Mouse (Mus musculus) hindbrain, embryonic 11.5 days (tissue): ENCODE results near the gene Gm49387. TPM values are rescaled to one million over a fixed set of nuclear protein-coding genes. Genes with fewer than 3 reads are reported as not detected.
"Not testable (repeated sequence)": the region's sequence is repeated elsewhere in the genome, so short reads cannot be mapped to it uniquely, and the experiment has no call there.

Source experiments
- ATAC-seq: fragments of 200-750 bp; cut with Nextera tagmentation; 2 replicates; pipeline ENCODE4 v1.8.0; 2017; ENCODE audit warnings: mild to moderate bottlenecking, moderate TSS enrichment, moderate library complexity; ENCODE audit not compliant: low FRiP score
- DNase-seq: peaks from one replicate; pipeline ENCODE4 v3.0.0-alpha.2; 2015; ENCODE audit warnings: low spot score
- H3K27ac ChIP-seq: fragments of 300-500 bp; sonication (generic); 2 replicates; pipeline ENCODE4 v1.5.1; 2014; ENCODE audit warnings: mild to moderate bottlenecking, low read depth, low read length
- H3K27me3 ChIP-seq: fragments of 300-500 bp; sonication (generic); 2 replicates; pipeline ENCODE4 v1.6.1; 2014; ENCODE audit warnings: mild to moderate bottlenecking, low read length, moderate library complexity, mixed read lengths; ENCODE audit not compliant: control insufficient read depth, insufficient read depth
- H3K36me3 ChIP-seq: fragments of 300-500 bp; sonication (generic); 2 replicates; pipeline ENCODE4 v1.6.1; 2014; ENCODE audit warnings: mild to moderate bottlenecking, low read length, moderate library complexity, mixed read lengths; ENCODE audit not compliant: control insufficient read depth, insufficient read depth
- H3K4me1 ChIP-seq: fragments of 300-500 bp; sonication (generic); replicated peaks from 2 replicates; pipeline ENCODE4 v1.6.1; 2014; ENCODE audit warnings: low read length, mixed read lengths; ENCODE audit not compliant: control insufficient read depth, insufficient read depth
- H3K4me2 ChIP-seq: fragments of 300-500 bp; sonication (generic); replicated peaks from 2 replicates; pipeline ENCODE4 v1.6.1; 2014; ENCODE audit warnings: mild to moderate bottlenecking, low read depth, low read length
- H3K4me3 ChIP-seq: fragments of 300-500 bp; sonication (generic); 2 replicates; pipeline ENCODE4 v1.5.1; 2014; ENCODE audit warnings: low read depth, low read length
- H3K9ac ChIP-seq: fragments of 300-500 bp; sonication (generic); 2 replicates; pipeline ENCODE4 v1.6.1; 2014; ENCODE audit warnings: low read depth, low read length
- H3K9me3 ChIP-seq: fragments of 300-500 bp; sonication (generic); 2 replicates; pipeline ENCODE4 v1.6.1; 2016; ENCODE audit warnings: low read length; ENCODE audit not compliant: control insufficient read depth
- WGBS: fragments of 180-500 bp; shearing (Covaris S2); extraction: QIAGEN DNeasy Blood & Tissue Kit; methylation state at CpG from one replicate; pipeline ENCODE4 v1.1.7; 2014; 5-methylcytosine and 5-hydroxymethylcytosine counted together
- polyA plus RNA-seq: library from polyadenylated mRNA; unstranded; fragments of >200 nt; fragmentation: Nextera tagmentation; extraction: Ambion mirVana; gene quantifications from 2 replicates; pipeline ENCODE4 v1.2.1, GENCODE M21; 2014

Gm49387 gene
- polyA plus RNA-seq, 1 experiment from 2014 or later: 0.42 TPM

DNA sequence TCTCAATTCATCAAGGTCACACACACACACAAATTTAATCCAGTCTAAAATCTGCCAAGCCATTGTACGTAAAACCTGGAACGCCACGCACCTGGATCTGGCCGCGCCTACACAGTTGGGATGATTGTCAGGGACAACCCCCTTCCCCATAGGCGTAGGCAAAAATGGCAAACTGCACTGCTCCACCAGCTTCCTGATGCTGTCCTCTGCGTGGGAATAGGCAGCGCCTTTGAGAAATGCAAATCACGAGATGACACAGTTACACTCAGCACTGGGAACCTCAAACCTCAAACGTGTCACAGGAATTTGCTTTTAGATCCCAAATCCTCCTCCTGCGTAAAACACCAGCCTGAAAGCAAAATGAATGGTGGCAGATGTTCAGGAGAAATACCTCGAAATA is 17.9 kb downstream of the Gm49387 start:
- no peak overlapping the region for H3K4me3 ChIP-seq
- no peak for ATAC-seq
- H3K9ac ChIP-seq: no peak overlapping the region
- no peaks in the 10 kb centered on the region for H3K36me3 ChIP-seq
- H3K4me1 ChIP-seq: no peaks in the 10 kb centered on the region
- H3K4me2 ChIP-seq: no peak overlapping the region
- H3K27me3 ChIP-seq: no peaks in the 10 kb centered on the region
- 87% methylated on average over 12 of the region's 12 CpGs for WGBS
- H3K27ac ChIP-seq: no peak overlapping the region
- H3K9me3 ChIP-seq: no peaks in the 10 kb centered on the region
- DNase-seq: no peak

DNA sequence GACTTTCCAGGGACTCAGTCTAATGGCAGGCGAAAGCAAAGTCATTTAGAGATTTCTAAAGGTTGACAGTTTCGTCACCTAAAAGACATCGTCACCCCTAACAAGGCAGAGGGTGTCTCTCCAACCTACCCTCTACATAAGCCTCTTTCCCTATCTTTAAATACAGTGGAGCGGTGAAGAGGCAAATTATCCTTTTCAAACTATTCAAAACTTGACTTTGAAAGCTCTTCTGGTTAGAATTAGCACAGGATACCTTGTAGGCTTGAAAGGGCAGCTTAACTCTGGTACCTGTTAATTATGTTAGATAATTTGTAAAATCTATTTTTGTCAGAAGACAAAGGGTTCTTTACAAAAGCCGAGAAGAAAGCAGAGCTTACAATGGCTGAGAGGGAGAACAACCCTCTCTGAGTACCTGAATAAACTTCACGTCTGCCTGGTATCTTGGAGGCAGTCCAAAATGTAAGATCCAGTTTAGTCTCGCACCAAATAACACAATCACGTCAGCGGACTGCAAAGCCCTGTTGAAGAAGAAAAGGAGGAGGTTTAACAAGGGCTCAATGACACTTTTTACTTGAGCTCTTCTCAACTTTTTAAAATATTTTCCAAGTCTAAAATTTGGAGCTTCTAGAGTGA is 20.0 kb downstream of the Gm49387 start:
- H3K4me2 ChIP-seq: no peak overlapping the region
- DNase-seq: no peak
- whole genome bisulfite sequencing: 80% methylated on average over 9 of the region's 9 CpGs
- H3K9ac ChIP-seq: no peak overlapping the region
- H3K36me3 ChIP-seq: no peaks in the 10 kb centered on the region
- no peak overlapping the region for H3K4me3 ChIP-seq
- H3K4me1 ChIP-seq: no peaks in the 10 kb centered on the region
- H3K27ac ChIP-seq: no peak overlapping the region
- no peak for ATAC-seq
- no peaks in the 10 kb centered on the region for H3K9me3 ChIP-seq
- no peaks in the 10 kb centered on the region for H3K27me3 ChIP-seq

DNA sequence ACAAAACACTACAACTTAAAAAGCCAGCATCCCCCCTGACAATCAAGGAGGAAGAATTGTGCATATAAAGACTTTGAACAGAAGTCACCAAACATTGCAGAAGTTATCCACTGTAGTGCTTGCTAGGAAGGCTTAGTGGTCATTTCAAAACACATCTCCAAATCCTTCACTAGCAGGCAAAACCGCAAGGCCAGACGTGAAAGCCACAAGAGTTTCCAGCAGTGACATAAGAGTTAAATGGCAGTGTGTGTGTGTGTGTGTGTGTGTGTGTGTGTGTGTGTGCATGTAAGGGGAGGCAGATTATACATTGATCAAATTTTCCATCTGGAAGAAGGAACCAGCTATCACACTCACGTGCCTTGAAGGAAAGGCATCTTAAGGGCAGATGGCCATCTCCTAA is 22.7 kb downstream of the Gm49387 start:
- no peak for ATAC-seq
- no peak overlapping the region for H3K27ac ChIP-seq
- WGBS: 94% methylated on average over 3 of the region's 3 CpGs
- no peaks in the 10 kb centered on the region for H3K27me3 ChIP-seq
- no peak overlapping the region for H3K4me2 ChIP-seq
- no peaks in the 10 kb centered on the region for H3K4me1 ChIP-seq
- H3K9ac ChIP-seq: no peak overlapping the region
- H3K36me3 ChIP-seq: no peaks in the 10 kb centered on the region
- DNase-seq: no peak
- H3K4me3 ChIP-seq: no peak overlapping the region
- no peaks in the 10 kb centered on the region for H3K9me3 ChIP-seq

DNA sequence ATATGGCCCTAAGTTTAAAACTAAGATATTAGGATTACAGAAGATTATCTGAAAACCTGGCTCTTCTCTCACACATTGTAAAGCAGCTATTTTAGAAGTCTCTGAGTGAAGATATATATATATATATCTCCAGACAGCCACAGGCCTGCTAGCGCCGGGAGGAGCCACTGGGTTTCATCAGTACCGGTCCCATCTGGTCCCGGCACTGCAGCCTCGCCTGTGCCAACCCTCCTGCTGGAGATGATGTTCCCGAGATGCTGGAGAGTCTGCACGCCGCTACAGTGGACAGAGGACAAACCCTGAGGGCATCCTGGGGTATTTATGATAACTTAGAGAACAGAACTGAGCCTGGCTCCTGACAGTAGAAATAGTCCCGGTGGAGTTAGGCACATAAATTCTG is 23.5 kb downstream of the Gm49387 start:
- Histone ChIP-seq H3K9ac (no peak overlapping the region), H3K27me3 (no peaks in the 10 kb centered on the region), H3K4me1 (no peaks in the 10 kb centered on the region), H3K4me3 (no peak overlapping the region), H3K4me2 (no peak overlapping the region), H3K36me3 (no peaks in the 10 kb centered on the region), H3K27ac (no peak overlapping the region), H3K9me3 (no peaks in the 10 kb centered on the region)
- DNase-seq: no peak
- ATAC-seq: no peak
- 93% methylated on average over 9 of the region's 9 CpGs for WGBS

DNA sequence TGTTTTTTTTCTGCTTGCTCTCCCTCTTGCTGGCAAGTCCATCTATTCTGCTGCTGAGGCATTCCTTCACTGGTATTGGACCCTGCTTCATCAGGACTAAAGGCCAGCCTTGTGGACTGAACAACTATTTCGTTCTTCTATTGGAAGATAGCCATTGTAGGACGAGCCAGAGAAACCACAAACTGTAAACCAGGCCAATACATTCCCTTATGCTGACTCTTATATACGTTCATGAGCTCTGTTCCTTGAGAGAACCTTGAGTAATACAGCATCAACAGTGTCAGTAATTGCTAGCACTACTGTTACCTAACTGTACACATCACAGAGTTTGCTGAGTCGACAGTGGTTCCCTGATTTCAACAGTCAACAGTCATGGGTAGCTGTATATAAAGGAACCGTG is 27.0 kb downstream of the Gm49387 start:
- Histone ChIP-seq H3K36me3 (no peaks in the 10 kb centered on the region), H3K27me3 (no peaks in the 10 kb centered on the region), H3K4me1 (no peaks in the 10 kb centered on the region), H3K4me2 (no peak overlapping the region), H3K9me3 (no peaks in the 10 kb centered on the region), H3K27ac (no peak overlapping the region), H3K4me3 (no peak overlapping the region), H3K9ac (no peak overlapping the region)
- WGBS: 90% methylated on average over 5 of the region's 5 CpGs
- no peak for ATAC-seq
- DNase-seq: no peak

DNA sequence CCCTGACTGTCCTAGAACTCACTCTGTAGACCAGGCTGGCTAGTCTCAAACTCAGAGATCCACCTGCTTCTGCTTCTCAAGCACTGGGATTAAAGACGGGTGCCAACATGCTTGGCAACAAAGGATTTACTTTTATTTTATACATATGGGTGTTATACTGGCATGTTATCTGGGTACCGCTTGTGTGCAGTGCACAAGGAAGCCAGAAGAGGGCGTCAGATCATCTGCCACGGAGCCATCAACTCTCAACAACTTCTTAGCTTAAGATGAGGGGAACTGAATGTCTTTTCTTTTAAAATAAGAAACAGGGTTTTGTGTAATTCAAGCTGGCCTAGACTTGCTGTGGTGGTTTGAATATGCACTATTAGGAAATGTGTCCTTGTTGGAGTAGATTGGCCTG is 28.7 kb downstream of the Gm49387 start:
- H3K27ac ChIP-seq: no peak overlapping the region
- no peak overlapping the region for H3K4me3 ChIP-seq
- no peaks in the 10 kb centered on the region for H3K9me3 ChIP-seq
- no peaks in the 10 kb centered on the region for H3K36me3 ChIP-seq
- DNase-seq: no peak
- no peaks in the 10 kb centered on the region for H3K4me1 ChIP-seq
- ATAC-seq: no peak
- WGBS: 62% methylated on average over 4 of the region's 4 CpGs
- no peak overlapping the region for H3K4me2 ChIP-seq
- no peaks in the 10 kb centered on the region for H3K27me3 ChIP-seq
- no peak overlapping the region for H3K9ac ChIP-seq

DNA sequence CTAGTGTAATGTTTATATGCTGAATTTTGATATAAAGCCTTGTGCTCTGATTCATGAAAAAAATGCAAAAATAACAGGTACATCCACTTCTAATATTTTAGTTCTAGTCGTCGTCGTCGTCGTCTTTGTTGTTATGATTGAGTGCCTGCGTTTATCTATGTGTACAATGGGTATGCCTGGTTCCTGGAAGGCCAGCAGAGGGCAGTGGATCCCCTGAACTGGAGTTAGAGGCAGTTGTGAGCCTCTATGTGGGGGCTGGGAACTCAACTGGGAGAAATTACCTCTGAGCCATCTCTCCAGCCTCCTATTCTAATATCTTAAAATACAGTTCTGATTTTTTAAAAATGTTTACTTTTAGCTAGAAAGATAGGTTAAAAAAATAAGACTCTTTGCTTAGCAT is 35.2 kb downstream of the Gm49387 start:
- no peak overlapping the region for H3K9ac ChIP-seq
- no peaks in the 10 kb centered on the region for H3K9me3 ChIP-seq

DNA sequence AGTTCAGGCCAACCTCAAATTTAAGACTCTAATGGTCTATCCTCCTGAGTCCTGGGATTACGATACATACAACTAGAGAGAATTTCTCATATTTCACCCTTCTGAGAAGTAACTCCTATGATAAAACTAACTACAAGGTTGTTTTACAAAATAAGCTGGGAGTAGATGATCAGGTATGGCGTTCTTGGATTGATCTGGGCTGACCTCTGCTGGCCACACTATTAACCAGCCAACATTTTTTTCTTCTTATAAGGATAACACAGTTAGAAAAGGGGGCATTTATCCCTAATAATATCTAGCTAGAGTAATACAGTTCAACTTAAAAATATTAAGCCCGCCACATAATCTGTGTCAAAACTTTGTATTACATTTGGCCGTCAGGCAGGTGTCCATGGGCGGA is 35.8 kb downstream of the Gm49387 start:
- H3K27me3 ChIP-seq: no peaks in the 10 kb centered on the region
- H3K9ac ChIP-seq: no peak overlapping the region
- no peaks in the 10 kb centered on the region for H3K9me3 ChIP-seq
- no peaks in the 10 kb centered on the region for H3K4me1 ChIP-seq
- no peak overlapping the region for H3K27ac ChIP-seq
- no peak for DNase-seq
- WGBS: 85% methylated on average over 5 of the region's 5 CpGs
- ATAC-seq: no peak
- H3K36me3 ChIP-seq: no peaks in the 10 kb centered on the region
- H3K4me2 ChIP-seq: no peak overlapping the region
- no peak overlapping the region for H3K4me3 ChIP-seq

More for the DNA sequence above, 35.2 kb downstream of the Gm49387 start:
- WGBS: 44% methylated on average over 6 of the region's 6 CpGs
- no peaks in the 10 kb centered on the region for H3K4me1 ChIP-seq
- H3K4me2 ChIP-seq: no peak overlapping the region
- H3K27ac ChIP-seq: no peak overlapping the region
- H3K27me3 ChIP-seq: no peaks in the 10 kb centered on the region
- ATAC-seq (no peak), DNase-seq (no peak)
- no peak overlapping the region for H3K4me3 ChIP-seq
- H3K36me3 ChIP-seq: no peaks in the 10 kb centered on the region

DNA sequence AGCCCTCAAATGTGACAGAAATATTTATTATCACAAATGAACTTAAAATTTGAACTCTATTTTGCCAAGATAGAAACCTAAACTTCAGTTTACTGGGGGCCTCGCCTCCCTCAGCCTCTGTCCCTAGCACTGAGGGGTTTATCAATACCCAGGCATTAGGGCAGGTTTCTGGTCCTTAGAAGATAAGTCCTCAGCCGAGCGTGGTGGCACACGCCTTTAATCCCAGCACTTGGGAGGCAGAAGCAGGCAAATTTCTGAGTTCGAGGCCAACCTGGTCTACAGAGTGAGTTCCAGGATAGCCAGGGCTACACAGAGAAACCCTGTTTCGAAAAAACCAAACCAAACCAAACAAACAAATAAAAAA is 38.1 kb downstream of the Gm49387 start:
- not testable (repeated sequence) for DNase-seq, H3K27me3 ChIP-seq, H3K4me3 ChIP-seq, ATAC-seq, H3K4me1 ChIP-seq, H3K27ac ChIP-seq, H3K9me3 ChIP-seq, H3K9ac ChIP-seq, H3K4me2 ChIP-seq, H3K36me3 ChIP-seq
- WGBS: 85% methylated on average over 6 of the region's 6 CpGs
